Mouse (Mus musculus) cortical plate, adult 2 months (tissue): ENCODE measurements at regions not wholly inside any gene's neighbourhood (a gene's known extent, or its start where the extent isn't known, plus 50 kb on each side); places are given as distances from the start of the nearest gene placed in this dataset.

Experiments used
- CTCF ChIP-seq: fragments of 200-500 bp; IDR thresholded peaks from 2 replicates; pipeline ENCODE4 v1.5.1; 2011; ENCODE audit warnings: mild to moderate bottlenecking, control low read depth, low read length; ENCODE audit not compliant: insufficient read depth; ENCODE audit errors: extremely low read depth
- POLR2A ChIP-seq: fragments of 200-500 bp; IDR thresholded peaks from 2 replicates; pipeline ENCODE4 v1.6.1; 2011; ENCODE audit warnings: mild to moderate bottlenecking, low read length, control low read depth; ENCODE audit not compliant: insufficient read depth; ENCODE audit errors: extremely low read depth

- no peak for TF ChIP-seq CTCF
- no peak for TF ChIP-seq POLR2A
These were observed 67.4 kb upstream of the Ccnd2 start for GRCm38 (mm10) chr6:127219446-127219802.
